Mouse (Mus musculus) heart, embryonic 15.5 days (tissue): ENCODE results near the gene Gpbar1. TPM values are rescaled to one million over a fixed set of nuclear protein-coding genes. Genes with fewer than 3 reads are reported as not detected.
A peak's percentile ranks its signal among the peaks of the same experiment; 100 is the strongest.

Experiments used
- ATAC-seq: fragments of 200-750 bp; cut with Nextera tagmentation; replicated peaks from 2 replicates; pipeline ENCODE4 v1.8.0; 2017; ENCODE audit warnings: low read depth, moderate TSS enrichment; ENCODE audit not compliant: insufficient number of reproducible peaks, insufficient read depth, low FRiP score
- H3K27ac ChIP-seq: fragments of 300-500 bp; sonication (generic); 2 replicates; pipeline ENCODE4 v1.5.1; 2015; ENCODE audit warnings: mild to moderate bottlenecking, inconsistent platforms
- H3K27me3 ChIP-seq: fragments of 300-500 bp; sonication (generic); 2 replicates; pipeline ENCODE4 v1.6.1; 2015; ENCODE audit warnings: inconsistent platforms
- H3K36me3 ChIP-seq: fragments of 300-500 bp; sonication (generic); 2 replicates; pipeline ENCODE4 v1.6.1; 2015; ENCODE audit warnings: mild to moderate bottlenecking, inconsistent platforms
- H3K4me1 ChIP-seq: fragments of 300-500 bp; sonication (generic); replicated peaks from 2 replicates; pipeline ENCODE4 v1.6.1; 2015; ENCODE audit warnings: inconsistent platforms
- H3K4me2 ChIP-seq: fragments of 300-500 bp; sonication (generic); 2 replicates; pipeline ENCODE4 v1.6.1; 2015; ENCODE audit warnings: inconsistent platforms, mild to moderate bottlenecking, moderate library complexity
- H3K4me3 ChIP-seq: fragments of 300-500 bp; sonication (generic); 2 replicates; pipeline ENCODE4 v1.5.1; 2015; ENCODE audit warnings: mild to moderate bottlenecking, inconsistent platforms
- H3K9ac ChIP-seq: fragments of 300-500 bp; sonication (generic); 2 replicates; pipeline ENCODE4 v1.6.1; 2015; ENCODE audit warnings: mild to moderate bottlenecking, inconsistent platforms
- H3K9me3 ChIP-seq: fragments of 300-500 bp; sonication (generic); replicated peaks from 2 replicates; pipeline ENCODE4 v1.6.1; 2016; ENCODE audit warnings: inconsistent platforms
- WGBS: fragments of 180-500 bp; shearing (Covaris S2); methylation state at CpG from one replicate; pipeline ENCODE4 v1.1.7; 2015; ENCODE audit warnings: mixed read lengths; 5-methylcytosine and 5-hydroxymethylcytosine counted together
- polyA plus RNA-seq: library from polyadenylated mRNA; unstranded; fragments of >200 nt; fragmentation: Nextera tagmentation; extraction: Ambion mirVana; gene quantifications from 2 replicates; pipeline ENCODE4 v1.2.1, GENCODE M21; 2015

Gene Gpbar1
- polyA plus RNA-seq, 1 experiment from 2014 or later: 0.34 TPM

- no peaks in the 10 kb centered on the region for H3K9me3 ChIP-seq
- no peak overlapping the region for H3K9ac ChIP-seq
- ATAC-seq: no peak
- H3K27me3 ChIP-seq: no peaks in the 10 kb centered on the region
- H3K4me2 ChIP-seq: no peak overlapping the region
- H3K4me3 ChIP-seq: no peak overlapping the region
- peaks cover 19% of the 10 kb centered on the region for H3K36me3 ChIP-seq
- peaks cover 60% of the 10 kb centered on the region for H3K4me1 ChIP-seq
- 76% methylated on average over 2 of the region's 2 CpGs for WGBS
- 0 out of 2 replicates have a peak overlapping the region, but pooled peaks have one; percentile 15 for H3K27ac ChIP-seq
These were observed 32.8 kb upstream of the Gpbar1 start for GRCm38 (mm10) chr1:74245525-74245924.

DNA sequence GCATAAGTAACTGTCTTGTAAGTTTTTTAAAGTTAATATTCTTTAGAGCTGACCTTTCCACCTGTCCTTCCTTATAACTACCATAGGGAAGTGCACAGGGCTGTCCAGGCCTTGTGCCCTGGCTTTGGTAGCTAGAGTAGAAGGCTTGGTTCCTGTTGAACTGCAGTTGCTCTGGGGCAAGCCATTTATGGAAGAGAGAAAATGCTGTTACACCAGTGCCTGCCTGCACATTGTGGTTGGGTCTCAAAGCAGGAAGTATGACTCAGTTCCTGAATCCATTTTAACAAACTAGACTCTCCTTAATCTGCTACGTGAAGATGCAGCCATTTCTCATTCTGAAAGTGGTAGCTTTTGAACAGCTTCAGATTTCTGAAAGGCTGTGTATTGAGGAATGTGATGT is 29.6 kb upstream of the Gpbar1 start:
- H3K9ac ChIP-seq: no peak overlapping the region
- H3K27me3 ChIP-seq: no peaks in the 10 kb centered on the region
- H3K36me3 ChIP-seq: peaks cover 48% of the 10 kb centered on the region
- peak; percentile 74 for ATAC-seq
- H3K4me1 ChIP-seq: peaks cover 45% of the 10 kb centered on the region
- peak overlapping the region; percentile 9; the same call in 1 of the 2 replicates for H3K4me2 ChIP-seq
- H3K4me3 ChIP-seq: no peak overlapping the region
- peak overlapping the region; percentile 74 for H3K27ac ChIP-seq
- H3K9me3 ChIP-seq: no peaks in the 10 kb centered on the region
- WGBS: 33% methylated on average over 1 of the region's 1 CpGs

- H3K27me3 ChIP-seq: no peaks in the 10 kb centered on the region
- ATAC-seq: no peak
- H3K9me3 ChIP-seq: no peaks in the 10 kb centered on the region
- H3K9ac ChIP-seq: no peak overlapping the region; the same call in 1 of the 2 replicates
- peak overlapping the region; percentile 74 for H3K27ac ChIP-seq
- no peak overlapping the region for H3K4me3 ChIP-seq
- peak overlapping the region; percentile 9; the same call in 1 of the 2 replicates for H3K4me2 ChIP-seq
- H3K36me3 ChIP-seq: peaks cover 54% of the 10 kb centered on the region
- WGBS: 60% methylated on average over 5 of the region's 5 CpGs
- peaks cover 44% of the 10 kb centered on the region for H3K4me1 ChIP-seq
These were observed 28.9 kb upstream of the Gpbar1 start for GRCm38 (mm10) chr1:74249331-74249980.

GRCm38 (mm10) chr1:74250096-74250495 is 28.3 kb upstream of the Gpbar1 start:
- Histone ChIP-seq H3K9ac (no peak overlapping the region), H3K9me3 (no peaks in the 10 kb centered on the region), H3K27ac (peak overlapping the region; percentile 74), H3K4me2 (no peak overlapping the region), H3K4me3 (no peak overlapping the region), H3K4me1 (peaks cover 38% of the 10 kb centered on the region), H3K36me3 (peaks cover 60% of the 10 kb centered on the region), H3K27me3 (no peaks in the 10 kb centered on the region)
- WGBS: 84% methylated on average over 4 of the region's 4 CpGs
- no peak for ATAC-seq

GRCm38 (mm10) chr1:74255704-74256345 is 22.5 kb upstream of the Gpbar1 start:
- H3K27me3 ChIP-seq: no peaks in the 10 kb centered on the region
- peaks cover 88% of the 10 kb centered on the region for H3K36me3 ChIP-seq
- H3K27ac ChIP-seq: peak overlapping the region; percentile 50; the same call in 1 of the 2 replicates
- no peak overlapping the region for H3K4me3 ChIP-seq
- no peak for ATAC-seq
- H3K4me2 ChIP-seq: no peak overlapping the region
- no peak overlapping the region for H3K9ac ChIP-seq
- WGBS: 94% methylated on average over 8 of the region's 8 CpGs
- H3K9me3 ChIP-seq: no peaks in the 10 kb centered on the region
- H3K4me1 ChIP-seq: peaks cover 14% of the 10 kb centered on the region

GRCm38 (mm10) chr1:74256782-74257181 is 21.6 kb upstream of the Gpbar1 start:
- no peak; the same call in 1 of the 2 replicates for ATAC-seq
- Histone ChIP-seq H3K36me3 (peaks cover 87% of the 10 kb centered on the region), H3K27me3 (no peaks in the 10 kb centered on the region), H3K4me2 (no peak overlapping the region), H3K27ac (peak overlapping the region; percentile 50), H3K4me1 (peaks cover 14% of the 10 kb centered on the region), H3K9ac (no peak overlapping the region), H3K4me3 (no peak overlapping the region), H3K9me3 (no peaks in the 10 kb centered on the region)
- 43% methylated on average over 4 of the region's 4 CpGs for WGBS

DNA sequence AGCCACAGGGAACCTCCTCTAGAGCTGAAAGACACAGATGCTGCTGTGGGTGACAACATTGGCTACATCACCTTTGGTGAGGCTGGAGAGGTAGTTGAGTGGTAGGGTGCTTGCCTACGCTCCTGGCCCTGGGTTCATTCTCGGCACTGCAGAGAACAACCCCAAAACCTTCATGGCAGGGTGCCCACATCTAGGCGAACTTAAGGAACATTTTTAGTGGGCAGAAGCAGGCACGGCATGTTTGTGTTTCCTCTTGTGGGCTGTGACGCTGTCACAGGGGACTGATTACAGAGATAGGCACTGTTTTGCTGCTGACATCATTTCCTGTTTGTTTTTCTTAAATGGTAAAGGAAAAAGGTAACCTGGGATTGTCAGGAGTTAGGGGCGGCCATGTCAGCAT is 15.8 kb upstream of the Gpbar1 start:
- 73% methylated on average over 6 of the region's 6 CpGs for WGBS
- Histone ChIP-seq H3K4me3 (no peak overlapping the region), H3K4me1 (no peaks in the 10 kb centered on the region), H3K4me2 (no peak overlapping the region), H3K9me3 (no peaks in the 10 kb centered on the region), H3K9ac (no peak overlapping the region), H3K36me3 (peaks cover 93% of the 10 kb centered on the region), H3K27ac (no peak overlapping the region), H3K27me3 (no peaks in the 10 kb centered on the region)
- ATAC-seq: no peak

DNA sequence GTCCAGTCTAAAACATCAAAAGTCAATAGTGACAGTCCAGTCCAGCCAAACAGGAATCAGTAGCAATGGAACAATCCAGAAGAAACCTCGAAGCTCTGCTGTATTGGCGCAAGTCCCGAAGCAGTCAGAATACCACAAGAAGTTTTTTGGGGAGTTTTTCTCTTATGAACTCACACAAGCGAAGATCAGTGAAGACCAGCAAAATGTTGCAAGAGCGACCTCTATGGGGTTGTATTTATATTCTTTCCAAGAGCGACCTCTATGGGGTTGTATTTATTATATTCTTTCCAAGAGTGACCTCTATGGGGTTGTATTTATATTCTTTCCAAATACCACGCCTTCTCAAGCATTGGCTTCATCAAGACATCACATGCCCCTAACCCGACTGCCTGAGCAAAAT is 9.6 kb upstream of the Gpbar1 start:
- Histone ChIP-seq H3K36me3 (peaks cover 54% of the 10 kb centered on the region), H3K27me3 (no peaks in the 10 kb centered on the region), H3K4me1 (peaks cover 19% of the 10 kb centered on the region), H3K9ac (no peak overlapping the region), H3K27ac (no peak overlapping the region), H3K4me3 (no peak overlapping the region), H3K4me2 (no peak overlapping the region), H3K9me3 (no peaks in the 10 kb centered on the region)
- 84% methylated on average over 8 of the region's 8 CpGs for WGBS
- ATAC-seq: no peak

DNA sequence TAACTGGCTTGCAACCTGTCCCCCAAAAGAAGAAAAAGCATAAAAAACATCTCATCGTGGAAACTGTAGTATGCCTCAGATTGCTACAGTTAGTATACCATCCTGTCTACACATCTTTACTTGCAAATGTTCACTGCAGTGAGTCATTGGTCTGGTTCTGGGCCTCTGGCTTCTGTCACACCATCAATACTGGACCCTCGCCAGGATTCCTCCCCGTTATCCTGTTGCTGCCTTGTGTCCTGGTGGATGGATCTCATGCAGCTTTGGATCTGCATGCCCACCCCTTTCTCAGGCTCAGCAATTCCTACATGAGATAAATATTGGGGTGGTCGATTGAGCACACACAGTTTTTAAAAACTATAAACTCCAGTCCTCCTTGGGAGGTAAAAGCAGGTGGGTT is 6.7 kb upstream of the Gpbar1 start:
- Histone ChIP-seq H3K9ac (no peak overlapping the region), H3K27me3 (no peaks in the 10 kb centered on the region), H3K36me3 (peaks cover 25% of the 10 kb centered on the region), H3K27ac (peak overlapping the region; percentile 44; the same call in 1 of the 2 replicates), H3K4me2 (no peak overlapping the region), H3K9me3 (no peaks in the 10 kb centered on the region), H3K4me3 (no peak overlapping the region), H3K4me1 (peaks cover 41% of the 10 kb centered on the region)
- WGBS: 14% methylated on average over 4 of the region's 4 CpGs
- ATAC-seq: no peak

DNA sequence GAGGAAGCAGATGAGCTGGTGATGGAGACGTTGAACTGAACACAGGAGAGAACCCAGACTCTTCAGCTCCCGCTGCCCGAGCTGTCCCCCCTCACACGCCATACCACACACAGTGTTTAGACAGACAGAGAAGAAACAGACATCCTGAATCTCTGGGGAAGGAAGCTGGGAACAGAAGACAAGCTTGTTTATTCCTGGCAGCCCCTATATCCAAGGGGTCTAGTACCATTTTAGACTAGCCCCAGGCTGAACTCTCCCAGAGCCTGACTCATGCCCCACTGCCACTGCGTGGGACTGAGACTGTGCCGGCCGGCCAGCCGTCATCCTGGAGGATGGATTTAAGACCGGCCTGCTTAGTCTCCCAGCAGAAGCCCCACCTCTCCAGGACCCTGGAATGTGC is 3.3 kb upstream of the Gpbar1 start:
- Histone ChIP-seq H3K9me3 (no peaks in the 10 kb centered on the region), H3K36me3 (peaks cover 10% of the 10 kb centered on the region; the same call in 1 of the 2 replicates), H3K9ac (0 out of 2 replicates have a peak overlapping the region, but pooled peaks have one; percentile 16), H3K4me2 (peak overlapping the region; percentile 9; the same call in 1 of the 2 replicates), H3K27me3 (no peaks in the 10 kb centered on the region), H3K27ac (peak overlapping the region; percentile 14), H3K4me1 (peaks cover 47% of the 10 kb centered on the region), H3K4me3 (no peak overlapping the region)
- WGBS: 11% methylated on average over 9 of the region's 9 CpGs
- peak; percentile 69 for ATAC-seq

- Histone ChIP-seq H3K27ac (no peak overlapping the region), H3K36me3 (peaks cover 30% of the 10 kb centered on the region), H3K9ac (no peak overlapping the region), H3K4me2 (no peak overlapping the region), H3K4me3 (no peak overlapping the region), H3K9me3 (no peaks in the 10 kb centered on the region), H3K27me3 (no peaks in the 10 kb centered on the region), H3K4me1 (peaks cover 34% of the 10 kb centered on the region)
- WGBS: 70% methylated on average over 6 of the region's 6 CpGs
- ATAC-seq: no peak
These were observed 1.3 kb upstream of the Gpbar1 start for GRCm38 (mm10) chr1:74277041-74277440.
